Comparison of ENCODE assay signal across 14 mouse cellular contexts in the genomic region with DNA sequence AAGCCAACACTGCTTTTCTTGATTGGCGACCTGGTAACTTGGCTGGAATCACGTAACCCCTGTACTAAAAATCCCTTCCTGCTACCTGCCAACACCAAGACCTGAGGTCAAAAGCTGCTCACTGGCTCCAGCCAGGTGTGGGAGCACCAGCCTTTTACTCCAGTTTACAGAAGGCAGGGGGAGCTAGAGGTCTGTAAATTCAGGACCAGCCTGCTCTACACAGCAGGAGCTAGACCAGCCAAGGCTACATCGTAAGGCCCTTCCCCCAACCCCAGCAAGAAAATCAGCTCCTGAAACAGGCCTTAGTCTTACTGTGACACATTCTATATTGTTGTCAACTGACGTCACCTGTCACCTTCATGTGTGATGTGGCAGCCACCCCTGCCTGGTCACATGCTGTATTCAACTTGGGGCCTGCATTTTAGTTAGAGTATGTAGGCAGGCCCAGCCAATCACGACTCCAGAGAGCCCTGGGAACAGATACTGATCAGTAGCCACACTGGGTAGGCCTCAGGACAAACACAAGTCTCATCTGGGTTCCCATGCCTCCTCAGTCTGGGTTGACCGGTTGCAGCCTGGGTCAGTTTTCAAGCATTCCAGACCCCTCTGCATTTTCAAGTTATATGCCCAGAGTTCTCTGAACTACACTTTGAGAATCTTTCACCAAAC. TPM values are rescaled to one million over a fixed set of nuclear protein-coding genes. Genes with fewer than 3 reads are reported as not detected.
DNase-seq lines count a peak whose midpoint lies in the region; ATAC-seq and TF ChIP-seq lines count a peak whose summit lies in the region.
"Had no signal": no experiment of that assay in that cellular context is flagged by ENCODE, and none has a peak within 500 bp of the region (broad histone marks: within the 10 kb centered on the region; RNA-seq: fewer than 3 reads in every experiment).

No protein-coding gene starts in this region.

- H3K4me2 ChIP-seq in liver, embryonic 11.5 days, result no peak overlapping the region
- H3K4me2 ChIP-seq in stomach, embryonic 16.5 days (ENCODE audit: low read depth, low read length), result no peak overlapping the region
- no peak overlapping the region for H3K4me2 ChIP-seq in hindbrain, embryonic 12.5 days (replicated peaks)
- H3K4me2 ChIP-seq: limb, embryonic 15.5 days had no signal

- TF ChIP-seq CTCF in liver, adult 2 months (IDR thresholded peaks at IDR 0.05; ENCODE audit: low read depth, low read length), result peak; percentile 19; the same call in 1 of the 2 replicates

- no peak overlapping the region for H3K27ac ChIP-seq in liver, adult 2 months (replicated peaks; ENCODE audit: insufficient read depth, low read depth, low read length)
- no peak overlapping the region for H3K27ac ChIP-seq in liver, embryonic 11.5 days (ENCODE audit: low read depth, low read length)
- no peak overlapping the region for H3K27ac ChIP-seq in stomach, embryonic 16.5 days (ENCODE audit: low read length)
- H3K27ac ChIP-seq in hindbrain, embryonic 12.5 days, result no peak overlapping the region
- H3K27ac ChIP-seq: limb, embryonic 15.5 days; macrophage had no signal

- 81% methylated on average over 6 of the region's 6 CpGs for WGBS in liver, adult 2 months
- WGBS in liver, embryonic 11.5 days, result 75% methylated on average over 6 of the region's 6 CpGs
- WGBS in stomach, embryonic 16.5 days, result 73% methylated on average over 6 of the region's 6 CpGs
- WGBS in hindbrain, embryonic 12.5 days, result 82% methylated on average over 6 of the region's 6 CpGs

- no peak for TF ChIP-seq POLR2A in liver, adult 2 months (IDR thresholded peaks at IDR 0.05; ENCODE audit: extremely low read depth, insufficient read depth, low read length)

- no peak overlapping the region for H3K9ac ChIP-seq in liver, adult 2 months (ENCODE audit: low read depth, low read length)
- H3K9ac ChIP-seq in liver, embryonic 11.5 days (ENCODE audit: low read depth, low read length), result no peak overlapping the region
- H3K9ac ChIP-seq in stomach, embryonic 16.5 days (ENCODE audit: low read length), result no peak overlapping the region
- H3K9ac ChIP-seq in hindbrain, embryonic 12.5 days, result no peak overlapping the region
- H3K9ac ChIP-seq: limb, embryonic 15.5 days had no signal

- H3K36me3 ChIP-seq in liver, adult 2 months (ENCODE audit: control insufficient read depth, insufficient read depth, low read length), result no peaks in the 10 kb centered on the region
- H3K36me3 ChIP-seq in liver, embryonic 11.5 days (ENCODE audit: control insufficient read depth, insufficient read depth, low read length), result no peaks in the 10 kb centered on the region
- no peaks in the 10 kb centered on the region for H3K36me3 ChIP-seq in stomach, embryonic 16.5 days (ENCODE audit: control insufficient read depth, insufficient read depth, low read length)
- H3K36me3 ChIP-seq in hindbrain, embryonic 12.5 days, result peaks cover 28% of the 10 kb centered on the region

- DNase-seq in liver, adult 2 months (ENCODE audit: extremely low read depth, low read depth, low spot score), result no peak
- DNase-seq in liver (no peak), ES-CJ7 (ENCODE audit: low read depth, low spot score) (peak; percentile 91)
- no peak for DNase-seq in liver, embryonic 11.5 days (ENCODE audit: low spot score)
- no peak for DNase-seq in right cerebral cortex, adult 18-20 months
- DNase-seq: adrenal gland, adult 8-10 months; heart, postnatal 14 days; kidney, adult 9 months; thymus, postnatal 25 days had no signal

- H3K27me3 ChIP-seq in liver, adult 2 months (ENCODE audit: control insufficient read depth, insufficient read depth, low read length), result no peaks in the 10 kb centered on the region
- H3K27me3 ChIP-seq in liver, embryonic 11.5 days (replicated peaks; ENCODE audit: control insufficient read depth, insufficient read depth, low read length), result no peaks in the 10 kb centered on the region
- no peaks in the 10 kb centered on the region for H3K27me3 ChIP-seq in stomach, embryonic 16.5 days (ENCODE audit: control insufficient read depth, insufficient read depth, low read length)
- no peaks in the 10 kb centered on the region for H3K27me3 ChIP-seq in hindbrain, embryonic 12.5 days
- H3K27me3 ChIP-seq: limb, embryonic 15.5 days had no signal

- peak; percentile 51 for ATAC-seq in liver, embryonic 11.5 days (replicated peaks; ENCODE audit: low FRiP score)
- ATAC-seq in stomach, embryonic 16.5 days (ENCODE audit: insufficient read depth, low FRiP score), result peak; percentile 25; the same call in 1 of the 2 replicates
- no peak for ATAC-seq in hindbrain, embryonic 12.5 days (ENCODE audit: low FRiP score)

- no peaks in the 10 kb centered on the region for H3K79me2 ChIP-seq in liver, adult 2 months (ENCODE audit: control insufficient read depth, insufficient read depth, low read length)

- no peaks in the 10 kb centered on the region for H3K9me3 ChIP-seq in liver, embryonic 11.5 days (ENCODE audit: control insufficient read depth, low read length)
- H3K9me3 ChIP-seq in stomach, embryonic 16.5 days (replicated peaks; ENCODE audit: control insufficient read depth, low read length), result no peaks in the 10 kb centered on the region
- no peaks in the 10 kb centered on the region for H3K9me3 ChIP-seq in hindbrain, embryonic 12.5 days (replicated peaks)
- H3K9me3 ChIP-seq: limb, embryonic 15.5 days had no signal

- no peak overlapping the region for H3K4me3 ChIP-seq in liver, adult 2 months (ENCODE audit: insufficient read depth, low read depth, low read length)
- no peak overlapping the region for H3K4me3 ChIP-seq in liver, embryonic 11.5 days (ENCODE audit: low read depth, low read length)
- H3K4me3 ChIP-seq in stomach, embryonic 16.5 days (replicated peaks; ENCODE audit: low read length), result no peak overlapping the region
- no peak overlapping the region for H3K4me3 ChIP-seq in hindbrain, embryonic 12.5 days
- H3K4me3 ChIP-seq: limb, embryonic 15.5 days had no signal

- no peaks in the 10 kb centered on the region for H3K4me1 ChIP-seq in liver, adult 2 months (ENCODE audit: control insufficient read depth, insufficient read depth, low read length)
- no peaks in the 10 kb centered on the region for H3K4me1 ChIP-seq in liver, embryonic 11.5 days (replicated peaks; ENCODE audit: control insufficient read depth, insufficient read depth, low read length)
- no peaks in the 10 kb centered on the region for H3K4me1 ChIP-seq in stomach, embryonic 16.5 days (ENCODE audit: control insufficient read depth, insufficient read depth, low read length)
- no peaks in the 10 kb centered on the region for H3K4me1 ChIP-seq in hindbrain, embryonic 12.5 days
- H3K4me1 ChIP-seq: limb, embryonic 15.5 days had no signal

RNA-seq across cellular contexts. Expression of a gene that starts 34.6 kb away (rescaled TPM):
- 4.3 and 4.4 TPM in 2 replicates for total RNA-seq in liver, adult 2 months (2014; rRNA removed)
- 2.6 and 3.2 TPM in 2 replicates for polyA plus RNA-seq in liver, adult 2 months (2012; rRNA removed)
- 20.9 and 28.7 TPM in 2 replicates for polyA plus RNA-seq in liver, embryonic 11.5 days (2014; fragmentation: Nextera tagmentation; extraction: Ambion mirVana)
- polyA plus RNA-seq in stomach, embryonic 16.5 days (2015; fragmentation: Nextera tagmentation; extraction: Ambion mirVana), result 17.1 and 19.1 TPM in 2 replicates
- 38.0 and 39.8 TPM in 2 replicates for polyA plus RNA-seq in hindbrain, embryonic 12.5 days (2016; fragmentation: Nextera tagmentation; extraction: Ambion mirVana)

RNA-seq across cellular contexts. Expression of a gene that starts 55.7 kb away (rescaled TPM):
- total RNA-seq in liver, adult 2 months (2014; rRNA removed), result not detected in 2 replicates
- polyA plus RNA-seq in liver, adult 2 months (2012; rRNA removed), result 0.39 TPM in 1 of 2 replicates, not detected in the other
- not detected in 2 replicates for polyA plus RNA-seq in liver, embryonic 11.5 days (2014; fragmentation: Nextera tagmentation; extraction: Ambion mirVana)
- not detected in 2 replicates for polyA plus RNA-seq in stomach, embryonic 16.5 days (2015; fragmentation: Nextera tagmentation; extraction: Ambion mirVana)
- polyA plus RNA-seq in hindbrain, embryonic 12.5 days (2016; fragmentation: Nextera tagmentation; extraction: Ambion mirVana), result 0.65 and 1.4 TPM in 2 replicates
- polyA plus RNA-seq: gonadal fat pad, adult 2 months had no signal
